Mouse (Mus musculus) liver, embryonic 16.5 days (tissue): ENCODE results near the gene Fbxo46. TPM values are rescaled to one million over a fixed set of nuclear protein-coding genes. Genes with fewer than 3 reads are reported as not detected.

ENCODE experiments used
- ATAC-seq: fragments of 200-750 bp; cut with Nextera tagmentation; 2 replicates; pipeline ENCODE4 v1.8.0; 2017; ENCODE audit warnings: low read depth, mild to moderate bottlenecking, moderate number of reproducible peaks, moderate library complexity
- H3K27ac ChIP-seq: fragments of 300-500 bp; sonication (generic); 2 replicates; pipeline ENCODE4 v1.5.1; 2014; ENCODE audit warnings: mild to moderate bottlenecking, low read length
- H3K27me3 ChIP-seq: fragments of 300-500 bp; sonication (generic); 2 replicates; pipeline ENCODE4 v1.6.1; 2014; ENCODE audit warnings: low read depth, low read length, mixed read lengths; ENCODE audit not compliant: control insufficient read depth, insufficient read depth
- H3K36me3 ChIP-seq: fragments of 300-500 bp; sonication (generic); 2 replicates; pipeline ENCODE4 v1.6.1; 2014; ENCODE audit warnings: mild to moderate bottlenecking; ENCODE audit not compliant: control insufficient read depth, insufficient read depth
- H3K4me1 ChIP-seq: fragments of 300-500 bp; sonication (generic); 2 replicates; pipeline ENCODE4 v1.6.1; 2014; ENCODE audit warnings: low read depth, low read length, mixed read lengths; ENCODE audit not compliant: control insufficient read depth
- H3K4me2 ChIP-seq: fragments of 300-500 bp; sonication (generic); 2 replicates; pipeline ENCODE4 v1.6.1; 2014; ENCODE audit warnings: low read depth, low read length, mixed read lengths
- H3K4me3 ChIP-seq: fragments of 300-500 bp; sonication (generic); 2 replicates; pipeline ENCODE4 v1.5.1; 2014; ENCODE audit warnings: low read depth, mild to moderate bottlenecking, low read length
- H3K9ac ChIP-seq: fragments of 300-500 bp; sonication (generic); 2 replicates; pipeline ENCODE4 v1.6.1; 2014; ENCODE audit warnings: low read depth, low read length
- H3K9me3 ChIP-seq: fragments of 300-500 bp; sonication (generic); replicated peaks from 2 replicates; pipeline ENCODE4 v1.6.1; 2016; ENCODE audit warnings: low read length; ENCODE audit not compliant: control insufficient read depth
- WGBS: fragments of 180-500 bp; shearing (Covaris S2); extraction: QIAGEN DNeasy Blood & Tissue Kit; methylation state at CpG from one replicate; pipeline ENCODE4 v1.1.7; 2014; ENCODE audit not compliant: insufficient replicate concordance; 5-methylcytosine and 5-hydroxymethylcytosine counted together
- polyA plus RNA-seq: library from polyadenylated mRNA; unstranded; fragments of >200 nt; fragmentation: Nextera tagmentation; extraction: Ambion mirVana; gene quantifications from 2 replicates; pipeline ENCODE4 v1.2.1, GENCODE M21; 2015

Fbxo46 gene
- polyA plus RNA-seq, 1 experiment from 2014 or later = 4.7 TPM

- Histone ChIP-seq H3K27me3 (peaks cover 39% of the 10 kb centered on the region), H3K4me2 (no peak overlapping the region), H3K9ac (no peak overlapping the region), H3K9me3 (no peaks in the 10 kb centered on the region), H3K4me3 (no peak overlapping the region), H3K4me1 (peaks cover 29% of the 10 kb centered on the region), H3K27ac (no peak overlapping the region), H3K36me3 (no peaks in the 10 kb centered on the region)
- ATAC-seq = 0 out of 2 replicates have a peak, but pooled peaks have one; percentile 15
- WGBS = 3% methylated on average over 6 of the region's 6 CpGs
These were observed 44.5 kb downstream of the Fbxo46 start for GRCm38 (mm10) chr7:19164189-19164588.

GRCm38 (mm10) chr7:19164978-19165377, 45.3 kb downstream of the Fbxo46 start:
- ATAC-seq = peak; percentile 41
- Histone ChIP-seq H3K36me3 (no peaks in the 10 kb centered on the region), H3K27ac (no peak overlapping the region), H3K4me3 (no peak overlapping the region), H3K9ac (no peak overlapping the region), H3K27me3 (peaks cover 31% of the 10 kb centered on the region), H3K9me3 (no peaks in the 10 kb centered on the region), H3K4me1 (peaks cover 27% of the 10 kb centered on the region), H3K4me2 (peak overlapping the region; percentile 39)
- WGBS = 3% methylated on average over 13 of the region's 13 CpGs

- ATAC-seq = peak; percentile 70
- H3K9me3 ChIP-seq = no peaks in the 10 kb centered on the region
- WGBS = 10% methylated on average over 14 of the region's 14 CpGs
- peaks cover 18% of the 10 kb centered on the region for H3K4me1 ChIP-seq
- H3K27ac ChIP-seq = no peak within 1 kb of the TSS
- no peak within 1 kb of the TSS for H3K9ac ChIP-seq
- H3K27me3 ChIP-seq = peaks cover 25% of the 10 kb centered on the region
- H3K4me2 ChIP-seq = peak within 1 kb of the TSS; percentile 39
- H3K4me3 ChIP-seq = no peak within 1 kb of the TSS
- H3K36me3 ChIP-seq = no peaks in the 10 kb centered on the region
These were observed 46.2 kb downstream of the Fbxo46 start, which contains the start of gene Gipr for GRCm38 (mm10) chr7:19165656-19166423. Gene Gipr (minus strand): TSS chr7:19166127.

- H3K27ac ChIP-seq = no peak overlapping the region
- WGBS = 64% methylated on average over 3 of the region's 3 CpGs
These were observed 47.3 kb downstream of the Fbxo46 start for GRCm38 (mm10) chr7:19166990-19167389.

GRCm38 (mm10) chr7:19169506-19169905, 49.8 kb downstream of the Fbxo46 start:
- no peaks in the 10 kb centered on the region for H3K9me3 ChIP-seq
- H3K27me3 ChIP-seq = peaks cover 30% of the 10 kb centered on the region
- 37% methylated on average over 10 of the region's 10 CpGs for WGBS
- ATAC-seq = no peak
- no peaks in the 10 kb centered on the region for H3K36me3 ChIP-seq
- H3K4me3 ChIP-seq = no peak overlapping the region
- H3K4me1 ChIP-seq = peaks cover 12% of the 10 kb centered on the region
- H3K27ac ChIP-seq = no peak overlapping the region
- H3K4me2 ChIP-seq = no peak overlapping the region
- no peak overlapping the region for H3K9ac ChIP-seq

More at GRCm38 (mm10) chr7:19166990-19167389, 47.3 kb downstream of the Fbxo46 start:
- H3K4me1 ChIP-seq = peaks cover 17% of the 10 kb centered on the region
- no peaks in the 10 kb centered on the region for H3K36me3 ChIP-seq
- no peak overlapping the region for H3K4me2 ChIP-seq
- H3K4me3 ChIP-seq = no peak overlapping the region
- peaks cover 25% of the 10 kb centered on the region for H3K27me3 ChIP-seq
- H3K9ac ChIP-seq = no peak overlapping the region
- H3K9me3 ChIP-seq = no peaks in the 10 kb centered on the region
- ATAC-seq = no peak

- Histone ChIP-seq H3K4me3 (no peak overlapping the region), H3K27me3 (peaks cover 28% of the 10 kb centered on the region), H3K36me3 (no peaks in the 10 kb centered on the region), H3K9ac (no peak overlapping the region), H3K27ac (0 out of 2 replicates have a peak overlapping the region, but pooled peaks have one; percentile 17), H3K9me3 (no peaks in the 10 kb centered on the region), H3K4me2 (no peak overlapping the region), H3K4me1 (peaks cover 5% of the 10 kb centered on the region)
- ATAC-seq = peak; percentile 33; the same call in 1 of the 2 replicates
- WGBS = 54% methylated on average over 8 of the region's 8 CpGs
These were observed 50.5 kb downstream of the Fbxo46 start for GRCm38 (mm10) chr7:19170142-19170541.

GRCm38 (mm10) chr7:19171831-19172230, 52.2 kb downstream of the Fbxo46 start:
- Histone ChIP-seq H3K4me1 (peaks cover 3% of the 10 kb centered on the region; the same call in 1 of the 2 replicates), H3K27me3 (peaks cover 39% of the 10 kb centered on the region), H3K4me2 (no peak overlapping the region), H3K36me3 (no peaks in the 10 kb centered on the region), H3K9me3 (no peaks in the 10 kb centered on the region), H3K9ac (no peak overlapping the region), H3K27ac (no peak overlapping the region), H3K4me3 (no peak overlapping the region)
- no peak for ATAC-seq
- WGBS = 27% methylated on average over 8 of the region's 8 CpGs

GRCm38 (mm10) chr7:19172874-19173273, 53.2 kb downstream of the Fbxo46 start:
- H3K27ac ChIP-seq = no peak overlapping the region
- no peaks in the 10 kb centered on the region for H3K9me3 ChIP-seq
- peaks cover 3% of the 10 kb centered on the region; the same call in 1 of the 2 replicates for H3K4me1 ChIP-seq
- peak overlapping the region; percentile 44 for H3K4me2 ChIP-seq
- H3K36me3 ChIP-seq = no peaks in the 10 kb centered on the region
- H3K27me3 ChIP-seq = peaks cover 49% of the 10 kb centered on the region
- ATAC-seq = peak; percentile 25; the same call in 1 of the 2 replicates
- 4% methylated on average over 17 of the region's 17 CpGs for WGBS
- H3K9ac ChIP-seq = no peak overlapping the region; the same call in 1 of the 2 replicates
- H3K4me3 ChIP-seq = no peak overlapping the region
